In genomic region chr2:138257692-138258315, GRCm38 (mm10) we compare ENCODE assay signal across 7 mouse cellular contexts. TPM values are rescaled to one million over a fixed set of nuclear protein-coding genes. Genes with fewer than 3 reads are reported as not detected.
DNase-seq lines count a peak whose midpoint lies in the region; ATAC-seq and TF ChIP-seq lines count a peak whose summit lies in the region.

No protein-coding gene starts in this region.

- no peaks in the 10 kb centered on the region for H3K36me3 ChIP-seq in ES-E14 (ENCODE audit: control insufficient read depth, insufficient read depth, low read length, poor library complexity, severe bottlenecking)
- H3K36me3 ChIP-seq in heart, postnatal 0 days (replicated peaks; ENCODE audit: control insufficient read depth, insufficient read depth, low read length), result no peaks in the 10 kb centered on the region
- no peaks in the 10 kb centered on the region for H3K36me3 ChIP-seq in megakaryocyte, embryonic 14.5 days (replicated peaks; ENCODE audit: low read length)

- H3K9ac ChIP-seq in ES-E14 (ENCODE audit: insufficient read depth, low read depth, low read length, poor library complexity, severe bottlenecking), result no peak overlapping the region
- peak overlapping the region; percentile 97; the same call in 1 of the 2 replicates for H3K9ac ChIP-seq in heart, postnatal 0 days (replicated peaks; ENCODE audit: low read depth, low read length)

- no peak for TF ChIP-seq EP300 in heart, postnatal 0 days (IDR thresholded peaks at IDR 0.05; ENCODE audit: low read depth)

- H3K27me3 ChIP-seq in heart, postnatal 0 days (ENCODE audit: control insufficient read depth, insufficient read depth, low read length), result no peaks in the 10 kb centered on the region
- no peaks in the 10 kb centered on the region for H3K27me3 ChIP-seq in megakaryocyte, embryonic 14.5 days (replicated peaks)

- DNase-seq in 3T3-L1 (ENCODE audit: low read depth, low spot score), result peak; percentile 87
- no peak for DNase-seq in ES-E14 (ENCODE audit: low read depth, low spot score)
- DNase-seq in embryo, embryonic 9.5 days (ENCODE audit: extremely low spot score), result peak; percentile 72
- peak; percentile 85 for DNase-seq in heart, postnatal 0 days (ENCODE audit: low spot score)
- DNase-seq in kidney, postnatal 36 days, result peak; percentile 65 to 75
- DNase-seq in thymus, adult 18-20 months, result peak; percentile 11 to 39

- ATAC-seq in heart, postnatal 0 days (ENCODE audit: insufficient read depth, low read depth), result no peak

- in situ Hi-C loops in ES-E14 (cut with MboI; ENCODE audit: low sequenced_read_pairs in 2 of 2, unreplicated experiment in 2 of 2), result no loop called here

- H3K9me3 ChIP-seq in ES-E14 (ENCODE audit: control insufficient read depth, insufficient read depth, low read depth, low read length), result no peaks in the 10 kb centered on the region
- no peaks in the 10 kb centered on the region for H3K9me3 ChIP-seq in heart, postnatal 0 days (replicated peaks; ENCODE audit: control insufficient read depth, low read length)
- H3K9me3 ChIP-seq in megakaryocyte, embryonic 14.5 days, result no peaks in the 10 kb centered on the region

- peak overlapping the region; percentile 91 for H3K4me2 ChIP-seq in heart, postnatal 0 days (ENCODE audit: low read depth, low read length)

- H3K27ac ChIP-seq in ES-E14 (ENCODE audit: insufficient read depth, low read depth, low read length, poor library complexity, severe bottlenecking), result no peak overlapping the region
- peak overlapping the region; percentile 93 for H3K27ac ChIP-seq in heart, postnatal 0 days (ENCODE audit: low read depth)

- H3K4me3 ChIP-seq in ES-E14 (ENCODE audit: insufficient read depth in 1 of 2, low read depth in 1 of 2, low read length in 2 of 2, poor library complexity in 1 of 2, severe bottlenecking in 1 of 2), result peak overlapping the region; percentile 85 to 87
- H3K4me3 ChIP-seq in heart, postnatal 0 days (ENCODE audit: low read depth, low read length), result peak overlapping the region; percentile 100
- peak overlapping the region; percentile 97 for H3K4me3 ChIP-seq in megakaryocyte, embryonic 14.5 days (replicated peaks)

- 4% methylated on average over 10 of the region's 10 CpGs for WGBS in heart, postnatal 0 days

- no peak for TF ChIP-seq CTCF in heart, postnatal 0 days (IDR thresholded peaks at IDR 0.05; ENCODE audit: low read depth)

- H3K4me1 ChIP-seq in ES-E14 (ENCODE audit: control insufficient read depth in 2 of 2, insufficient read depth in 2 of 2, low read length in 2 of 2, poor library complexity in 1 of 2), result 0 out of 4 replicates have a peak, but pooled peaks cover 0 to 1% of the 10 kb centered on the region in 2 experiments
- H3K4me1 ChIP-seq in heart, postnatal 0 days (ENCODE audit: control insufficient read depth, insufficient read depth), result peaks cover 13% of the 10 kb centered on the region; the same call in 1 of the 2 replicates
- peaks cover 19% of the 10 kb centered on the region; the same call in 1 of the 2 replicates for H3K4me1 ChIP-seq in megakaryocyte, embryonic 14.5 days

TF ChIP-seq in ES-E14, 5 proteins besides CTCF, POLR2A, EP300 and RAD21:
- TF ChIP-seq MAFK (IDR thresholded peaks at IDR 0.05; ENCODE audit: insufficient read depth, low read depth, low read length), result no peak
- no peak for TF ChIP-seq HCFC1 (IDR thresholded peaks at IDR 0.05; ENCODE audit: borderline replicate concordance, insufficient read depth, low read length)
- TF ChIP-seq ZC3H11A (IDR thresholded peaks at IDR 0.05; ENCODE audit: borderline replicate concordance, low read depth, low read length), result no peak
- TF ChIP-seq CHD2 (IDR thresholded peaks at IDR 0.05; ENCODE audit: low read depth, low read length), result no peak
- no peak for TF ChIP-seq ZNF384 (IDR thresholded peaks at IDR 0.05; ENCODE audit: low read depth, low read length)

RNA-seq across cellular contexts. Expression of gene Btbd3, which starts 1.4 kb away (rescaled TPM):
- 10.2 and 11.9 TPM in 2 replicates for total RNA-seq in ES-E14 (2012; rRNA removed)
- total RNA-seq in heart, postnatal 0 days (2014; rRNA removed; ENCODE audit: low replicate concordance), result 15.6 and 18.7 TPM in 2 replicates
- 8.2 and 8.5 TPM in 2 replicates for polyA plus RNA-seq in heart, postnatal 0 days (2015; fragmentation: Nextera tagmentation; extraction: Ambion mirVana)
- 0.10 TPM in 1 of 2 replicates, not detected in the other for polyA plus RNA-seq in megakaryocyte, embryonic 14.5 days (2012; ENCODE audit: insufficient read depth, low replicate concordance)
